Mouse (Mus musculus): ENCODE measurements around the gene A630001G21Rik.
A peak's percentile ranks its signal among the peaks of the same experiment; 100 is the strongest.

Gene A630001G21Rik

GRCm38 (mm10) chr1:85735463-85736123, 42.9 kb downstream of the A630001G21Rik start:
- DNase-seq (ENCODE audit: low spot score in 2 of 2), result no peak

- no peak for DNase-seq (ENCODE audit: low spot score in 2 of 2)
These were observed 43.9 kb downstream of the A630001G21Rik start for GRCm38 (mm10) chr1:85734511-85734910.

DNA sequence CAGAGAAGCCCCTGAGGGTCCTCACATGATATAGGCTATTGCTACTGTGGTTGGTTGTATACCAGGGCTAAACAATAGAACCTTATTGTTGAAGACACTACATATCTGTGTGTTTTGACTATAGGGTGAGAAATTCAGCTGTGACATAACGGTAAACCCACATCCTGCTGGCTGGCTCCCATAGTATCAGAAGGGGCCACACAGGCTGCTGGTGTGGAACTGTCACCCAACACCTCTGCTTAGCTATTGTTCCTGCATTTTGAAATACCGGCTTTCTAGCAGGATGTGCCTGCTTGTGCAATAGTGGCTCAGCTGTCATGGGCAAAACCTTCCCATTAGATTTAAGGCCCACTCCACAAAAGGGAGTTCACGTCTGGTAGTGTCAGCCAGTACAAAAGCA, 45.9 kb downstream of the A630001G21Rik start:
- no peak for DNase-seq (ENCODE audit: low spot score in 2 of 2)

- DNase-seq (ENCODE audit: low spot score in 2 of 2), result no peak
These were observed 48.0 kb downstream of the A630001G21Rik start for GRCm38 (mm10) chr1:85730471-85730870.

GRCm38 (mm10) chr1:85720220-85720893, 58.1 kb downstream of the A630001G21Rik start:
- DNase-seq (ENCODE audit: low spot score in 2 of 2), result no peak

GRCm38 (mm10) chr1:85719049-85719448, 59.4 kb downstream of the A630001G21Rik start:
- DNase-seq (ENCODE audit: low spot score in 2 of 2), result no peak

DNA sequence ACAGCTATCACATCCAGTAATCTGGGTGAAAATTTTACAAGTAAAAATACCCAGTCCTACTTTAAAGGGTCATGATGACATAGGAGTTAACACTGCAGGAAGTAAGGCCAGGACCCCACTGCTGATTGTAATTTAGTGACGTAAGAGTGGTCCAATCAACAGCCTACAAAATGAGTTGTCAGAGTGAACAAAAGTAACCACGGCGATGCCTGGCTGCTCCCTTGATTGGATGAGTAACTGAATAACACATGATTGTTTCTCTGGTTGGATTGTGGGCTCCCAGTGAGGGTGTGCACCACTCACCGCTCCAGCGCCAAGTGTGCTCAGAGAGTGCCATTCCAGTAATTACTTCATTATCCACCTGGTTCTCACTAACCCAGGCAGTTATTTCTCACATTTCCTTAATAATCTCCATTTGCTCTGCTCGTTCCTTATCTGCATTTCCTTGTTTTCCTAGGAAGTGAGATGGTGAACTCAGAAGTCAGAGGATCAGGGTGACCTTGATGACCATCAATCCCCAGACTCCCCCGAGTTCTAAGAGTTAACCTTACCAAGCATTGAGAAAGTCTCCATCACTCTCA, 61.9 kb downstream of the A630001G21Rik start:
- no peak for DNase-seq (ENCODE audit: low spot score in 2 of 2)

GRCm38 (mm10) chr1:85714501-85714900, 63.9 kb downstream of the A630001G21Rik start:
- no peak for DNase-seq (ENCODE audit: low spot score in 2 of 2)

DNA sequence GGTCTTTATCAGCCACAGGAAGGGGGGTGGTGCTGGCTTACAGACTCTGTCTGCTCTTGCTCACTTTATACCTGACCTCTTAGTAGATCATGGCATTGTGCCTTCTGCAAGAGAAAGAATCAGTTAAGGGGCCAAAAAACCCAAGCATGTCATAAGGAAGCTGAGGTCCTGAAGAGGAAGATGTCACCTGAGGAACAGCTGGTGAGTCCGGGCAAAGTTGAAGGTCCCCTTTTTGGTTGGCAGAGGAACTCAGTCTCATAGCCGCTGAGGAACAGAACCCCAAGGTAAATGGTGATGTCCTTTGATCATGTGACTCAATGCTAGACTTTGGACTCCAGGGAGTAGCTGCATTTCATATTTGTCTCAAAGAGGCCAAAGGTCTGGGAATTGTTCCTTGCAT, 71.7 kb downstream of the A630001G21Rik start:
- no peak for DNase-seq (ENCODE audit: low spot score in 2 of 2)

DNA sequence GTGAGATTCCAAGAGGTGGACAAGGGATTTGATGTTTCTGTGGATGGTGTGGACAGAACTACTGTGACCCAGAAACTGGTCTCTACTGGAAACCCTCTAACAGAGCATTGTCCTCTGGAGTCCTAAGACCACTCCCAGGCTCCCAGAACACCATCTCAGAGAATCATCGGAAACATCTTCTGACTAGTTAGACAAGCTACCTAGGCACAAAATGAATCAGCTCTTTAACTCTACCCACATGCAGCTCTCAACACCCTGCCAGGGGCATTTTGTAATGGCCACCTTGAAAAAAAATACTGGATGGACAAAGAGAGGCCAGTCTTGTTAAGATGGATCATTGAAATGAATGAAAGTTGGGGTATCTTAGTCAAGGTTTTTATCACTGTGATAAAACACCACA, 72.9 kb downstream of the A630001G21Rik start:
- DNase-seq (ENCODE audit: low spot score in 2 of 2), result no peak

DNA sequence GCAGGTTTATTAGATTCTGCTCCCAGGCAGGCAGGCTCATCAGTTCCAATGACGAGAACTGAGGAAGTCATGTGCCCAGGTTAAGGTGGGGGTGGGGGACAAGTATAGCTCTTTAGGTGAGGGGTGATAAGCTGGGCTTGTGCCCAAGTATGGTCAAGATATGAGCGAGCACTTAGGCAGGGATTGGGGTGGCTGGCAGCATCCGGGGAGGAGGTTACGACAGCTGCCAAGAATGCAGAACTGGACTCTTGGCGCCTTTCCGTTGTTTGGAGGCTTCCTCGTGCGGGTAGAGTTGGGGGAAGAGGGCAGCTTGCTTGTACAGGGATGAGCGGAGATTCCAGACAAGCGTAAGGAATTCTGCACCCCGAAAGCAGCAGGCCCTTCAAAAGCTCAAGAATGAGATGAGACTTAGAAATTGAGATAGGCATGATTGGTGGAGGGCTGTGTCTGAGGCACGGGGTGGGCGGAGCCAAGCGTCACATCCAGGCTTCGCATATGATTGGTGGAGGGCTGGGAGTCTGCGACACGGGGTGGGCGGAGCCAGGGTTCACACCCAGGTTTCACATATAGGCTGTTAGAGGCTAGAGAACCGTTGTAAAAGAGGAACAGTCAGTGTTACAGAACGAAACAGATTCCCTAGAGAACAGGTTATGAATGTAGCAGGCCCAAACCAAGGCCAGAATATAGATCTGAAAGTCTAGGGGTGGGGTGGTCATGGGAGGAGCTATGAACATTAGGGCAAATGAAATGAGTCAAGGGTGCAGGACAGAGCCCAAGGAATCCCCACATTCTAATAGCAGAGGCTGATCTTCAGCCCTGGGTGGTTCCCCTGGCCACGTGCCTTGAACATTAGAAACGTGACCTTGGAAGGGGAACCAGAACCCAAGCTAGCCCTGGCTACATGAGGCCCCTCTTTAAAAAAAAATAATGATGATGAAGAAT, 74.9 kb downstream of the A630001G21Rik start:
- peak; percentile 27 to 55 for DNase-seq (ENCODE audit: low spot score in 2 of 2)

GRCm38 (mm10) chr1:85702531-85702930, 75.9 kb downstream of the A630001G21Rik start:
- no peak for DNase-seq (ENCODE audit: low spot score in 2 of 2)

- DNase-seq (ENCODE audit: low spot score in 2 of 2), result no peak
These were observed 80.5 kb downstream of the A630001G21Rik start for GRCm38 (mm10) chr1:85697721-85698493.

DNA sequence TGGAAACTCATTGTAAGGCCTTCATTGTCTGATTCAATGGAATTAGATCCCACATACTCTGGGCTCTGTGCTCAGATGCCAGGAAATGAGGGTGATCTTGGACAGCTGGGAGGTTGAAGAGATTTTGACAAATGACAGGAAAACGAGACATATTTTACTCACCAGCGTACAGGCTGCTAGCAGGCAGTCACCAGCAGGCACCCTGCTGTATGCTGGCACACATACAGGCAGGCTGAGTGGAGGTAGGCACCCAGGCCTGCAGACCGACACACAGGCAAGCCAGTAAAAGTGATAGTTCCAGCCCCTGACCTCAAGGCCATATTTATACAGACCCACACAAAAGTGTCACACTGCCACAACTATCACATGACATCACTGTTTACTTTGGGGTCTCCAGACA, 82.8 kb downstream of the A630001G21Rik start:
- no peak for DNase-seq (ENCODE audit: low spot score in 2 of 2)

GRCm38 (mm10) chr1:85693280-85693679, 85.2 kb downstream of the A630001G21Rik start:
- DNase-seq (ENCODE audit: low spot score in 2 of 2), result no peak

DNA sequence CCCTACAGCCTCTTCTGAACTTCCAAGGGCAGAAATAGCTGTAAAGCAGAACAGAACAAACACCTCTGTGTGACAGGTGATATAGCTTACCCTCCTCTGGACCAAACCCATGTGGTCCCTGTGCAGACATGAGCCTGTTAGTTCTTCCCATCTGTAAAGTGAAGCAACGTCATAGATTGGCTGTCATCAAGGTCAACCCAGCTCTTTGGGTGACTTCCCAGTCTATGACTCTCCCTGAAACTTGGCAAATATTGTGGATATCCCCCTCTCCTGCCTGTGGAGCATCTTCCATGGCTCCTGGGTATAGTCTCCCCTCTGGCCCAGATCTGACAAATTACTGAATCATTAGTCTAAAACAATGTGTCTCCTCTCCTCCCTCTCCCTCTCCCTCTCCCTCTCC, 86.2 kb downstream of the A630001G21Rik start:
- DNase-seq (ENCODE audit: low spot score in 2 of 2), result no peak

DNA sequence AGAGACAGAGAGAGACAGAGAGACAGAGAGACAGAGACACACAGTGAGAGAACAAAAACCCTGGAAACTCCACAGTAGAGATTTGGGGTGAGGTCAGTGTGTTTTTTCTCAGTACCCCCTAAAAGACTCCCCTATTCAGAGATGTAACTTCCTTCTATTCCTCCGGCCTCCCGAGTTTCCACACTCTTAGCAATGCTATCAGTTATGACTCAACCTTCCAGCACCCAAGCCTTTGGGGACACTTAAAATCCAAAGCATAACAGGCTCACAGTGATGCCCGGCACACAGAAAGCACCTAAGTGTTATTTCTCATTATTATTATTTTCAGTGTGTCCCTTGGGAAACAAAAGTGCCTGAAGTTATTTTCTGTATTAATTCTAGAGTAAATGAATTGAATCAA, 87.9 kb downstream of the A630001G21Rik start:
- DNase-seq (ENCODE audit: low spot score in 2 of 2), result no peak

DNA sequence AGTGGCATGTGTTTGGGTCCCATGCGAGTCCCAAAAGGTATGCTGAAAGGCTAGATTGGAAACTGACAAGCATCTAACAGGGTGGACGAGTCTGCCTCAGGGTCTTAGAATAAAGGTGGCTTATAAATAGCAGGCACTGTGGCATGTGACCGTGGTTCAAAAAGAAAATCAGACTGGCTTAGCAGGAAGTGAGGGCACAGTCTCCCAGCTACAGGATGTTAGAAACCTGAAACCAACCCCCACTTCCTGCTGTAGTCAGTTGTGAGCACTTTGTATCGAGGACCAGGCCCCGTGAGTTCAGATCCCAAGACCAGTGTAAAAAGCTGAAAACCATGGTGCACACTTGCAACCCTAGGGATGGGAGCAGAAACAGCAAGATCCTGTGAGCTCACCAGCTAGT, 91.1 kb downstream of the A630001G21Rik start:
- DNase-seq (ENCODE audit: low spot score in 2 of 2), result no peak

DNA sequence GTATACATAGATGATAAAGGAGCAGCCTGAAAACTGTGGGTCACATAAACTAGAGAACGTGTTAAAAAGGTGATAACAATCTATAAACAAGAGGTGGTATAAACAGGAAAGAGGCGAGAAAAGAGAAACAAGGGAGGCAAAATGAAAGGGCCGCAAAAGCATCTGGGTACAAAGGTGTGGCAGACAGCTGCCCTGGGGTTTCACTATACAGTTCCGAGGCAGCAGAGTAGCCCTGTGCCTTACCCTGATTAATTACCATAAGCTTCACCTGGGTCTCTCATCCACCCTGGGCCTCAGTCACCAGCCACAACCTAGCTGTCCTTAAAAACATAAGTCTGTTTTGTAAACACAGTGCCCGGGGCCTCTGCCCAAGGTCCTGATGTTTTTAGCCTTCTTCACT, 91.8 kb downstream of the A630001G21Rik start:
- no peak for DNase-seq (ENCODE audit: low spot score in 2 of 2)

DNA sequence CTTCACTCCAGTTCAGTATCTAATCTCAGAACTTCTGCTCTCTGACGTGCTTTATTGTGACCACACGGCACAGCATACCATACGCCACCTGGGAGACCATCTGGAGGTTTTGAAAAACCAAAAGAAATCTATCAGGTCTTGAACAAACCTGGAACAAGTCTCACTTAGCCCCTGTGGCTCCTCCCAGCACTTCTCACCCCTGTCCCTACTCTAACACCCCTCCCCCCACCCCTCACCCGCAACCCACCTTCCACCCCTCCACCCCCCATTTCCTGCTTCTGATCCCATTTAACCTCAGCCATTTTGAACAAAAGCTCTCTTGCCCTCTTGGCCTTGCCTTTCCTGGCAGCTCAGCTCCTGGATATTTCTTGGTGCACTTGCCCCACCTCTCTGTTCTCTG, 98.2 kb downstream of the A630001G21Rik start:
- DNase-seq (ENCODE audit: low spot score in 2 of 2), result no peak

Data from right cerebral cortex, postnatal 36 days (tissue).